ENCODE assay signal across 8 mouse cellular contexts in genomic region chr1:189700990-189701389, GRCm38 (mm10). TPM values are rescaled to one million over a fixed set of nuclear protein-coding genes. Genes with fewer than 3 reads are reported as not detected.
DNase-seq lines count a peak whose midpoint lies in the region; ATAC-seq and TF ChIP-seq lines count a peak whose summit lies in the region.

No protein-coding gene starts in this region.

- H3K27ac ChIP-seq in cortical plate, adult 2 months (ENCODE audit: insufficient read depth, low read length): no peak overlapping the region
- H3K27ac ChIP-seq in kidney, postnatal 0 days: no peak overlapping the region
- no peak overlapping the region for H3K27ac ChIP-seq in liver, postnatal 0 days (ENCODE audit: low read depth)

- no peak overlapping the region for H3K4me3 ChIP-seq in cortical plate, adult 2 months (ENCODE audit: insufficient read depth, low read length)
- no peak overlapping the region for H3K4me3 ChIP-seq in kidney, postnatal 0 days (replicated peaks; ENCODE audit: low read depth, low read length)
- H3K4me3 ChIP-seq in liver, postnatal 0 days (ENCODE audit: low read depth, low read length): no peak overlapping the region

- TF ChIP-seq EP300 in liver, postnatal 0 days (IDR thresholded peaks at IDR 0.05; ENCODE audit: low read depth): no peak

- DNase-seq in CD4-positive, CD25-positive, alpha-beta regulatory T cell, adult 2 months (ENCODE audit: low read depth, low spot score): peak; percentile 79
- peak; percentile 83 for DNase-seq in adipocyte (ENCODE audit: low spot score)
- DNase-seq in gastrocnemius, adult 8-10 months (ENCODE audit: low spot score in 2 of 2): peak; percentile 25 to 47
- DNase-seq in kidney, postnatal 0 days (ENCODE audit: low spot score): peak; percentile 90
- peak; percentile 75 for DNase-seq in liver, postnatal 0 days
- DNase-seq in ovary, postnatal 14 days (ENCODE audit: low spot score): peak; percentile 72
- DNase-seq in thymus, postnatal 25 days: peak; percentile 74

- 0 out of 2 replicates have a peak, but pooled peaks have one; percentile 44 for ATAC-seq in kidney, postnatal 0 days (replicated peaks; ENCODE audit: low FRiP score, low read depth)
- ATAC-seq in liver, postnatal 0 days: 0 out of 2 replicates have a peak, but pooled peaks have one; percentile 44

- H3K9ac ChIP-seq in kidney, postnatal 0 days (ENCODE audit: low read depth, low read length): no peak overlapping the region
- no peak overlapping the region for H3K9ac ChIP-seq in liver, postnatal 0 days (replicated peaks)

- peak; percentile 87 for TF ChIP-seq CTCF in cortical plate, adult 2 months (IDR thresholded peaks at IDR 0.05; ENCODE audit: extremely low read depth, insufficient read depth, low read length)
- peak; percentile 84 for TF ChIP-seq CTCF in kidney, postnatal 0 days (IDR thresholded peaks at IDR 0.05; ENCODE audit: low read depth)
- peak; percentile 88 for TF ChIP-seq CTCF in liver, postnatal 0 days (IDR thresholded peaks at IDR 0.05; ENCODE audit: low read depth)

- TF ChIP-seq POLR2A in cortical plate, adult 2 months (IDR thresholded peaks at IDR 0.05; ENCODE audit: extremely low read depth, insufficient read depth, low read length): no peak

- H3K27me3 ChIP-seq in kidney, postnatal 0 days (ENCODE audit: insufficient read depth, low read length): no peaks in the 10 kb centered on the region
- no peaks in the 10 kb centered on the region for H3K27me3 ChIP-seq in liver, postnatal 0 days (ENCODE audit: insufficient read depth, low read length)

- no peak overlapping the region for H3K4me2 ChIP-seq in kidney, postnatal 0 days (ENCODE audit: low read length)
- no peak overlapping the region for H3K4me2 ChIP-seq in liver, postnatal 0 days (ENCODE audit: low read depth, low read length)

- H3K9me3 ChIP-seq in kidney, postnatal 0 days (replicated peaks; ENCODE audit: low read length): no peaks in the 10 kb centered on the region
- no peaks in the 10 kb centered on the region for H3K9me3 ChIP-seq in liver, postnatal 0 days (ENCODE audit: low read length)

- WGBS in kidney, postnatal 0 days: 3% methylated on average over 6 of the region's 6 CpGs
- under 1% methylated on average over 6 of the region's 6 CpGs for WGBS in liver, postnatal 0 days (ENCODE audit: insufficient replicate concordance)

- no peaks in the 10 kb centered on the region for H3K4me1 ChIP-seq in cortical plate, adult 2 months (ENCODE audit: control insufficient read depth, insufficient read depth, low read length)
- peaks cover 5% of the 10 kb centered on the region for H3K4me1 ChIP-seq in kidney, postnatal 0 days (replicated peaks; ENCODE audit: insufficient read depth, low read length)
- 0 out of 2 replicates have a peak, but pooled peaks cover 3% of the 10 kb centered on the region for H3K4me1 ChIP-seq in liver, postnatal 0 days (ENCODE audit: insufficient read depth)

- no peaks in the 10 kb centered on the region for H3K36me3 ChIP-seq in kidney, postnatal 0 days (ENCODE audit: insufficient read depth, low read length)
- H3K36me3 ChIP-seq in liver, postnatal 0 days (replicated peaks; ENCODE audit: insufficient read depth, low read length): no peaks in the 10 kb centered on the region

RNA-seq across cellular contexts. Expression of gene Cenpf, which starts 13.1 kb away (rescaled TPM):
- 0.15 and 0.23 TPM in 2 replicates for polyA plus RNA-seq in cortical plate, adult 2 months (2012; rRNA removed)
- under 1 TPM in 3 of 4 experiments, not detected in 1; 0.02 to 0.36 (median 0.11) TPM for total RNA-seq in gastrocnemius, adult 8-10 months (2022)
- polyA plus RNA-seq in kidney, postnatal 0 days (2015; fragmentation: Nextera tagmentation; extraction: Ambion mirVana): 42.1 and 42.5 TPM in 2 replicates
- 30.7 and 35.0 TPM in 2 replicates for polyA plus RNA-seq in liver, postnatal 0 days (2015; fragmentation: Nextera tagmentation; extraction: Ambion mirVana)

RNA-seq across cellular contexts. Expression of gene Ptpn14, which starts 27.1 kb away (rescaled TPM):
- polyA plus RNA-seq in cortical plate, adult 2 months (2012; rRNA removed): 2.5 and 2.7 TPM in 2 replicates
- total RNA-seq in gastrocnemius, adult 8-10 months (2022): 10 to 100 TPM; 11.1 to 14.7 (median 13.3) TPM
- 11.1 and 11.6 TPM in 2 replicates for polyA plus RNA-seq in kidney, postnatal 0 days (2015; fragmentation: Nextera tagmentation; extraction: Ambion mirVana)
- 0.27 and 0.33 TPM in 2 replicates for polyA plus RNA-seq in liver, postnatal 0 days (2015; fragmentation: Nextera tagmentation; extraction: Ambion mirVana)

Comparison
In these comparisons a context has a peak if more than half of its experiments do, and no peak if none do; other contexts are left out.
1. DNase-seq: peak in every context shown above with its lines; median percentile 90 in kidney, postnatal 0 days; 83 in adipocyte; 79 in CD4-positive, CD25-positive, alpha-beta regulatory T cell, adult 2 months; 75 in liver, postnatal 0 days; 74 in thymus, postnatal 25 days; 72 in ovary, postnatal 14 days; 36 in gastrocnemius, adult 8-10 months.
2. RNA of gene Cenpf, which starts 13.1 kb away (polyA plus RNA-seq): 42.1 to 42.5 TPM in kidney, postnatal 0 days and 30.7 to 35.0 TPM in liver, postnatal 0 days; 0.15 to 0.23 TPM in cortical plate, adult 2 months; every median in the first group is over 10 times any median in the second.
3. Peak in every context shown above with its lines, with median percentiles within 50 percentile points of each other: CTCF ChIP-seq.